Mouse (Mus musculus) heart, adult 10 weeks (tissue): ENCODE data around the gene Nipal1. TPM values are rescaled to one million over a fixed set of nuclear protein-coding genes. Genes with fewer than 3 reads are reported as not detected.

Experiments
- polyA plus RNA-seq: library from polyadenylated mRNA; stranded (reverse); fragments of 350-450 nt; fragmentation: Illumina TruSeq; extraction: RNeasy Lipid Tissue Mini Kit (QIAGEN cat#74804); gene quantifications from one replicate; pipeline ENCODE4 v1.2.3, GENCODE M21; 2014; ENCODE audit warnings: low read depth, low replicate concordance

Nipal1 gene
- not detected for polyA plus RNA-seq

DNA sequence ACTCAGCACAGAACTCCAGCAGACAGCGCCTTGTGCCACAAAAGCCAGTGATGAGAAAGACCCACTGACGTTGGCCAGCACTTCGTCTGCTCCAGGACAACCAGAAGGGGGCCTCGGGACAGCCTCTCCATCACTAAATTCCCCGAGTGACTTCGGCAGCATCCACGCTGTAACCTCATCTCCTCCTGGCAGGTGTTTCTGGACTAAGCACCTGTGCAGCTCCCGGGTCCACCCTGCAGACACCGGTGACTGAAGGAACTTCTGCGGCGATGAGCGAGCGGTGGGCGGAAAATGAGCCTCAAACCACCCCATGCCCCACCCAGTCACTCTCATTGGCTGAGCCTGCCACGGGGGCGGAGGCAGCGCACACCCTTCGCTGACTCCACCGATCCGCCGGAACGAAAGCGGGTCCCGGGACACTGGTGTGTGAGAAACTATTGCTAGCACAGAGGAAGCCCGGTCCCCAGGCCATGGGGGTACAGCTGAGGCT is at the start of gene Nipal1:
Gene Nipal1 (plus strand): TSS at position 378 of the 490 bp plus-strand sequence.

DNA sequence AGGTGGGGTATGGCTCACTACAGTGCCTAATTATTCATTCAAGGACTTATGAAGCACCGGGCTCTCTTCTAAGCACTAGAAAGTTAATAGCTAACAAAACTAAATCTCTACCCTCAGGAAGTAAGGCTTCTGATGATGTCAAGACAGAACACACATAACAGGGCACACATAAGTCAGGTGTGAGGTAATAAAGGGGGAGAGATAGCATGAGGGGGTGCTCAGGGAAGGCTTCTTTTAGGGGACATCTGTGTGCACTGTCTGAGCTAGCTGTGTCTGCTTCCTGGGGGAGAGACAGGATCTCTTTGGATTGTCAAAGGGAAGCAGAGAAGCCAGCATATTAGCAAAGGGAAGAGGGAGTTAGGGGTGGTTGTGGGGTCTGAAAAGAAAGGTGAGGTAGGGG is 3.4 kb upstream of the Nipal1 start, which contains the start of gene Cnga1:
Gene Cnga1 (minus strand): TSS at position 101 of the 400 bp plus-strand sequence.

Other genes with a start within 250 kb of the Nipal1 start
- gene Corin, start 143.3 kb upstream of the Nipal1 start, polyA plus RNA-seq = 146 TPM
- gene Nfxl1, start 88.1 kb upstream of the Nipal1 start, polyA plus RNA-seq = 7.0 TPM
- gene Zar1, start 66.5 kb upstream of the Nipal1 start, polyA plus RNA-seq = not detected
- not detected for gene Gm5868, start 60.2 kb upstream of the Nipal1 start, polyA plus RNA-seq
- gene Cnga1, start 3.5 kb upstream of the Nipal1 start, polyA plus RNA-seq = not detected
- gene Txk, start 105.0 kb downstream of the Nipal1 start, polyA plus RNA-seq = not detected
- 15.8 TPM for gene Tec, start 220.7 kb downstream of the Nipal1 start, polyA plus RNA-seq